Mouse (Mus musculus): Measurements from ENCODE around the gene Ndufa11.

The Ndufa11 gene

GRCm38 (mm10) chr17:56700451-56700850 is 17.1 kb upstream of the Ndufa11 start:
- no peak for DNase-seq (ENCODE audit: low read depth, low spot score)
- Histone ChIP-seq H3K27me3 (ENCODE audit: control insufficient read depth, insufficient read depth, low read length, poor library complexity, severe bottlenecking) (no peaks in the 10 kb centered on the region), H3K36me3 (ENCODE audit: control insufficient read depth, insufficient read depth, low read length, poor library complexity, severe bottlenecking) (peaks cover 15% of the 10 kb centered on the region)

- no peak for DNase-seq (ENCODE audit: low read depth, low spot score)
- Histone ChIP-seq H3K36me3 (ENCODE audit: control insufficient read depth, insufficient read depth, low read length, poor library complexity, severe bottlenecking) (peaks cover 18% of the 10 kb centered on the region), H3K27me3 (ENCODE audit: control insufficient read depth, insufficient read depth, low read length, poor library complexity, severe bottlenecking) (no peaks in the 10 kb centered on the region)
Observed at GRCm38 (mm10) chr17:56703038-56703437, 14.5 kb upstream of the Ndufa11 start.

- Histone ChIP-seq H3K27me3 (ENCODE audit: control insufficient read depth, insufficient read depth, low read length, poor library complexity, severe bottlenecking) (no peaks in the 10 kb centered on the region), H3K36me3 (ENCODE audit: control insufficient read depth, insufficient read depth, low read length, poor library complexity, severe bottlenecking) (peaks cover 14% of the 10 kb centered on the region)
- DNase-seq (ENCODE audit: low read depth, low spot score) = no peak
Observed at GRCm38 (mm10) chr17:56706515-56706914, 11.1 kb upstream of the Ndufa11 start.

- H3K27me3 ChIP-seq (ENCODE audit: control insufficient read depth, insufficient read depth, low read length, poor library complexity, severe bottlenecking) = no peaks in the 10 kb centered on the region
- peaks cover 15% of the 10 kb centered on the region for H3K36me3 ChIP-seq (ENCODE audit: control insufficient read depth, insufficient read depth, low read length, poor library complexity, severe bottlenecking)
- DNase-seq (ENCODE audit: low read depth, low spot score) = no peak
Observed at GRCm38 (mm10) chr17:56708692-56709091, 8.9 kb upstream of the Ndufa11 start.

GRCm38 (mm10) chr17:56709708-56710107 is 7.9 kb upstream of the Ndufa11 start:
- DNase-seq (ENCODE audit: low read depth, low spot score) = no peak
- H3K36me3 ChIP-seq (ENCODE audit: control insufficient read depth, insufficient read depth, low read length, poor library complexity, severe bottlenecking) = peaks cover 15% of the 10 kb centered on the region

GRCm38 (mm10) chr17:56715360-56715759 is 2.2 kb upstream of the Ndufa11 start:
- no peak for DNase-seq (ENCODE audit: low read depth, low spot score)
- no peaks in the 10 kb centered on the region for H3K27me3 ChIP-seq (ENCODE audit: control insufficient read depth, insufficient read depth, low read length, poor library complexity, severe bottlenecking)
- H3K36me3 ChIP-seq (ENCODE audit: control insufficient read depth, insufficient read depth, low read length, poor library complexity, severe bottlenecking) = peaks cover 4% of the 10 kb centered on the region; the same call in 1 of the 2 replicates

More at GRCm38 (mm10) chr17:56709708-56710107, 7.9 kb upstream of the Ndufa11 start:
- no peaks in the 10 kb centered on the region for H3K27me3 ChIP-seq (ENCODE audit: control insufficient read depth, insufficient read depth, low read length, poor library complexity, severe bottlenecking)

- DNase-seq (ENCODE audit: low read depth, low spot score) = peak; percentile 11
- H3K27me3 ChIP-seq (ENCODE audit: control insufficient read depth, insufficient read depth, low read length, poor library complexity, severe bottlenecking) = no peaks in the 10 kb centered on the region
- H3K36me3 ChIP-seq (ENCODE audit: control insufficient read depth, insufficient read depth, low read length, poor library complexity, severe bottlenecking) = peaks cover 4% of the 10 kb centered on the region; the same call in 1 of the 2 replicates
Observed at GRCm38 (mm10) chr17:56715914-56716654, 1.5 kb upstream of the Ndufa11 start.

- H3K36me3 ChIP-seq (ENCODE audit: control insufficient read depth, insufficient read depth, low read length, poor library complexity, severe bottlenecking) = no peaks in the 10 kb centered on the region
- no peaks in the 10 kb centered on the region for H3K27me3 ChIP-seq (ENCODE audit: control insufficient read depth, insufficient read depth, low read length, poor library complexity, severe bottlenecking)
- DNase-seq (ENCODE audit: low read depth, low spot score) = peak; percentile 99
Observed at GRCm38 (mm10) chr17:56716655-56717362, 758 bp upstream of the Ndufa11 start.

GRCm38 (mm10) chr17:56722441-56722840 is 4.9 kb downstream of the Ndufa11 start:
- no peak for DNase-seq (ENCODE audit: low read depth, low spot score)
- Histone ChIP-seq H3K36me3 (ENCODE audit: control insufficient read depth, insufficient read depth, low read length, poor library complexity, severe bottlenecking) (peaks cover 3% of the 10 kb centered on the region; the same call in 1 of the 2 replicates), H3K27me3 (ENCODE audit: control insufficient read depth, insufficient read depth, low read length, poor library complexity, severe bottlenecking) (no peaks in the 10 kb centered on the region)

- no peak for DNase-seq (ENCODE audit: low read depth, low spot score)
- H3K27me3 ChIP-seq (ENCODE audit: control insufficient read depth, insufficient read depth, low read length, poor library complexity, severe bottlenecking) = no peaks in the 10 kb centered on the region
- H3K36me3 ChIP-seq (ENCODE audit: control insufficient read depth, insufficient read depth, low read length, poor library complexity, severe bottlenecking) = peaks cover 3% of the 10 kb centered on the region; the same call in 1 of the 2 replicates
Observed at GRCm38 (mm10) chr17:56723419-56724161, 6.0 kb downstream of the Ndufa11 start.

GRCm38 (mm10) chr17:56727029-56727649 is 9.6 kb downstream of the Ndufa11 start:
- Histone ChIP-seq H3K27me3 (ENCODE audit: control insufficient read depth, insufficient read depth, low read length, poor library complexity, severe bottlenecking) (no peaks in the 10 kb centered on the region), H3K36me3 (ENCODE audit: control insufficient read depth, insufficient read depth, low read length, poor library complexity, severe bottlenecking) (peaks cover 3% of the 10 kb centered on the region; the same call in 1 of the 2 replicates)
- DNase-seq (ENCODE audit: low read depth, low spot score) = no peak

- DNase-seq (ENCODE audit: low read depth, low spot score) = peak; percentile 35
- Histone ChIP-seq H3K27me3 (ENCODE audit: control insufficient read depth, insufficient read depth, low read length, poor library complexity, severe bottlenecking) (no peaks in the 10 kb centered on the region), H3K36me3 (ENCODE audit: control insufficient read depth, insufficient read depth, low read length, poor library complexity, severe bottlenecking) (peaks cover 3% of the 10 kb centered on the region; the same call in 1 of the 2 replicates)
Observed at GRCm38 (mm10) chr17:56727659-56728058, 10.1 kb downstream of the Ndufa11 start.

GRCm38 (mm10) chr17:56728117-56728516 is 10.6 kb downstream of the Ndufa11 start:
- Histone ChIP-seq H3K27me3 (ENCODE audit: control insufficient read depth, insufficient read depth, low read length, poor library complexity, severe bottlenecking) (no peaks in the 10 kb centered on the region), H3K36me3 (ENCODE audit: control insufficient read depth, insufficient read depth, low read length, poor library complexity, severe bottlenecking) (no peaks in the 10 kb centered on the region)
- DNase-seq (ENCODE audit: low read depth, low spot score) = no peak

- Histone ChIP-seq H3K36me3 (ENCODE audit: control insufficient read depth, insufficient read depth, low read length, poor library complexity, severe bottlenecking) (no peaks in the 10 kb centered on the region), H3K27me3 (ENCODE audit: control insufficient read depth, insufficient read depth, low read length, poor library complexity, severe bottlenecking) (no peaks in the 10 kb centered on the region)
- DNase-seq (ENCODE audit: low read depth, low spot score) = no peak
Observed at GRCm38 (mm10) chr17:56729151-56729550, 11.6 kb downstream of the Ndufa11 start.

All from splenic B cell, adult 2 months (primary cell).